Mouse (Mus musculus): ENCODE results near the gene Ralb.

Gene Ralb

DNA sequence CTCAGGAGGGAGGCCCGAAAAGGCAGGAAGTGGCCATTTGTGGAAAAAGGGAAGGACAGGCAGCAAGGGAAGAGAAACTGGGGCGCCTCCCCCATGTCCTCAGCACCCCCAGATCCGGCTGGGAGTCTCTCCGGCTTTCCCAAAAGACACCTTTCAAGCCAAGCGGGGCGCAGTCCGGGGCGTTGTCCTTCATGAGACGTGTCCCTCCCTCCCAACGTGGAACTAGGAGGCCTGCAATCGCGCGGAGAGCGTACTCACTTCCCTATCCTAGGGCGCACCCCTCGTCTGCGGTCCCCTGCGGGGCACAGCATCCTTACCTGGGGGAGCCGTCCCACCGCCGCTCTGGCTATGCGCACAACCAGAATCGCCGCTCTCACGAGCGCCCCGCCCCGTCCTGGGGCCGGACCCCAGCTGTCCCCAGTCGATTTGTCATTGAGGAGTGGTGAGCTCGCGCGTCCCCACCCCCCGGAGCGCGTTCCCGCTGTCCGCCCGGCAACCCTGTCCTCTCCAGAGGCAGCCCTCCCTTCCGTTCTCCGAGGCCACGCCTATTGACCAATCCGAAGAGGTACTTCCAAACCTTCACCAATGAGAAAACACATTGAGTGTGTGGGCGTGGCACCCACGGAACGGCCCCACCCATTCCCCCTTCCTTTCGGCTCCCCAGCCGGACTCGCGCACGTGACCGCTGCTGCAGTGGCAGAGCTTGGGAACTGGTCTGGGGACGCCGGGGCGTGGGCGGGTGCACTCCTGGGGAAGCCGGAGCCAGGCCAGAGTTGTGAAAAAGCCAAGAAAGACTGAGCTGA, at the start of gene Ralb:
Gene Ralb, minus strand, starts transcription at position 535 of the 803 bp plus-strand sequence.
- peak; percentile 84 to 98 for DNase-seq (ENCODE audit: low spot score in 2 of 2)

DNA sequence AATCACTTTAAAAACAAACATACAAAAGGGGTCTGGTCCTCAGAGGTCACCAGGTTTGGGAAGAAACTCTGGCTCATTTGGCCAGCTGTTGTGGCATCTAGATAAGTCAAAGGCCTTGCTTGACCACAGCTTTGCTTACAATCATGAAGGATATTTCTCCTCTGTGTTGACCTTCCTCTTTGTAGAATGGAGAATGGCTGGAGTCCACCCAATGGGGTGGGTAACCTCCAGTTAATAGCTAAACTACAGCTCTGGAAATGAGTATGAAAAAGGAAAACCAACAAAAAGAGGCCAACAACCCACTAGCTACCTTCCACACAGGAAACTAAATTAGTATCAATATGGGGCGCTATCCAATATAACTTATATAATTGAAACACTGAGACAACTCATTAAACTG, 47.1 kb upstream of the Ralb start:
- DNase-seq (ENCODE audit: low spot score in 2 of 2) = no peak

DNA sequence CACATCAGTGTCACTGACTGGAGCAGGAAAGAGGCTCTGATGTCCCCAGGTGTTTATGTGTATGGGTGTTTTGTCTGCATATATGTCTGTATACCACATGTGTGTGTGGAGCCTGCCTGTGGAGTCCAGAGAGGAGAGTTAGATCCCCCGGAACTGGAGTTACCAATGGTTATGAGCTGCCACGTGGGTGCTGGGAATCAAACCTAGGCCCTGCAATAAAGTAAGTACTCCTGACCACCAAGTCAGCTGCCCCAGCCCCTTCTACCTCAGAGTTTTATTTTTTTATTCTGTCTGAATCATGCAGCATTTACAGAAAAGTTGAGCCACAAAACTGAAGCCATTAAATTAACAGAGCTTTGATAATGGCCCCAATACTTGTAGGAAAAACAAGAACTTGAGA, 45.5 kb upstream of the Ralb start:
- DNase-seq (ENCODE audit: low spot score in 2 of 2) = no peak

DNA sequence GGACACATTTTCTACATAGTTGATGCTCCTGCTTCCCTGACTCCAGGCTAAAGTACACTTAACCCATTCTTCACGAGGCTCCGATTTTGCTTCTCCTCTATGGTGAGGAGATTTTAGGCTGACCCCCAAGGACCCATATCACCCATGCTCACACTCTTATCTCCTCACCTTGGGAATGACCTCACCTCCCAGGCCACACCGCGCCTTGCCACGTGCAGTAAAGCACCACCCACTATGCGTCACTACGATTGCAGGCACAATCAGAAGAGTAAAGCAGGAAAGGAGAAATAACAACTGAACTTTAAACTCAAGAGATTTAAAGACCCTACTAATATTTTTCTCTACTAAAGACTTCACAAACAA, 44.7 kb upstream of the Ralb start:
- DNase-seq (ENCODE audit: low spot score in 2 of 2) = no peak

DNA sequence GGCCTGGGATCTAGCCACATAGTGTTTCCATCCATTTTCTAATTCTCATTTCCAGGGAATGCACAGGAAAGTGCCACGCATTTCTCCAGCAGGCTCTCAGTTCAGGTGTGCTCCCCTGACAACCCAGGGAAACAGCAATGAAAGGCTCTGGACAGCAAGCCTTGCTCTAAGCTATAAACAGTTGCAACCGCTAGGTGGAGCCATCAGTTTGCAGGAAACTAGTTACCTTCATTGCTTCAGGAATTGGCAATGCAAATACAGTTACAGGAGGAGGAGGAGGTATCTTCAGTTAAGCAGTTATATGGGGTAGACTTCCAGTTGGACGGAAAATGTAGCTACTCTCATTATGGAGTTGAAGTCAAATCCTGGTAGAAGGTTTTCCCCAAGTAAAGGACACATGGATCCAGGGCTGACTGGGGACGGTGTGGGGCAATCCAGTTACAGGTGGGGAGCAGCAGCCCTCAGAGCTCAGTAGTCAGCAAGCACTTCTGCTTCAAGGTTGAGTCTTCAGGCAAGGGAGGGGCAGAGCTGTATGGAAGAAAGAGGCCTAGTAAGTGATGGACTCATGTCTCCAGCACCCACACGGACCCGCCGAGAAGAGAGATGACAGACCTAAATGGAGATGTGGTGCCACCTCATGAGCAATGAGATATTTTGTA, 44.2 kb upstream of the Ralb start:
- DNase-seq (ENCODE audit: low spot score in 2 of 2) = peak; percentile 66 to 67

DNA sequence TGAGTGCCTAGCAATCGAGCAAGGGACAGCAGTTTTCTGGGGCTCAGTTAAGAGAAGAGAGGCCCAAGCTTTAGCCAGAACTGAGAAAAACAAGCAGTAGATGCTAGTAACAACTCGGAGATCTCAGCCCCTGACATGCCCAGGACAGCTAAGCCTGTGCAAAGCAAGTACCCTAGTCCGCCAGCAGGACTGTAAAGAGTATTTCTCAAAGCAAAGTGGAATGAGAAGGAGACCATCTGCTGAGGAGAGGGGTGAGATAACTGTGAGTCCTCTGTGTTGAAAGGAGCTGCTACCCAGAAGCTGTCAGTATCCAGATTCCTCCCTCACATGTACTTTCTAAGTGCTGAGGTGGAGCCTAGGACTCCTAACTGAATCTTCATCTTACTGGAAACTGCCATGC, 41.9 kb upstream of the Ralb start:
- no peak for DNase-seq (ENCODE audit: low spot score in 2 of 2)

DNA sequence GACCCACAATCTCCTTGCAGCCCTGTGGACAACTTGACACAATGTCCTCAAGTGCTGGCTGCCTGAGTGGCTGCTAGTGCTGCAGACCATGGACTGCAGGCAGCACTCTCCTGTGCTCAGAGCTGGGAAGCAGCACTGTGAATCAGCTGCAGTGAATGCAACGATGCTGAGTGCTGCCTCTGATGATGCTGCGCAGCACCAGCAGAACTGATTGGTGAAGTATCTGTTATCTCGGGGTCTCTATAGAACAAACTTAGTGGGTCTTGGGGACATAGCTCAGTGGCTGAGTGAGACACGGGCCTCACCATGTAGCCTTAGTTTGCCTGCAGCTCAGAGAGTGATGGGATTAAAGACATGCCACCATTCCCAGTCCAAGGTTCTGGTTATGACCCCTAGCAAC, 41.1 kb upstream of the Ralb start:
- DNase-seq (ENCODE audit: low spot score in 2 of 2) = no peak

DNA sequence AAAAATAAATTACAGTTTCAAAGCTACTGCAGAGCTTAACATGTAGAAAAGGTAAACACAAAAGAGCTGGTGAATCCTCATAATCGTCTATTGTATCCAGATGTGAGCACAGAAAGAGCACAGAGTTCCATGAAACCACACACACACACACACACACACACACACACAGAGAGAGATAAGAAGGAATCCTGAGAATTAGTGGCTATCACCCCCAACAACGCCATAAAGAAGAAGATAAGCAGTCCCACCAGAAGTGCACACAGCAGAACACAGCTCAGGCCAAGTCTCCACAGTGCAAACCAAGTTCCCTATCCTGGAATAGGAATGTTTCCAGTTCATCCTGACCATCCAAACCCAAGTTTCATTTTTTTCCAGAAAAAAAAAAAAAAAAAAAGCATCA, 40.6 kb upstream of the Ralb start:
- DNase-seq (ENCODE audit: low spot score in 2 of 2) = no peak

DNA sequence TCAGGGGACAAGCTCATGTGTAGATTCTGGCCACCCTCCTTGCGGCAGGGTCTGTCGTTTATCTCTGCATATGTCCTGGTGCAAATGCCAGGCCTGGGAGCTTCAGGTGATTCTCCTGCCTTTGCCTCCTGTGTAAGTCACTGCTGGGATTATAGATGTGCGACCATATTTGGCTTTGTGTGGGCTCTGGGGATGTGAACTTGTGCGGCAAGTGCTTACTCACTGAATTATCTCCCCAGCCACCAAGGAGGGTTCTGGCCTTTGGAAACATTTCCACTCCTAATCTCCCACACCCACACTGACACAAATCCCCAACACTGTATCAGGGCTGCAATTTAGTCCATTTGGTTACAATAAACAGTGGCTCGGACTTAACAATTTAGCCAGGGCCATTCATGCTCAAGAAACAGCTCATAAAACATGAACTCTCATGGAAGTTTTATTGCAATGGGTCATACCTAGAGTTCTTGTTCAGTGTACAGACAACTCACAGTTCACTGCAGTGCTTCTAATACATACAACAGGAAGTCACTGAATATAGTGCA, 40.1 kb upstream of the Ralb start:
- DNase-seq (ENCODE audit: low spot score in 2 of 2) = no peak

DNA sequence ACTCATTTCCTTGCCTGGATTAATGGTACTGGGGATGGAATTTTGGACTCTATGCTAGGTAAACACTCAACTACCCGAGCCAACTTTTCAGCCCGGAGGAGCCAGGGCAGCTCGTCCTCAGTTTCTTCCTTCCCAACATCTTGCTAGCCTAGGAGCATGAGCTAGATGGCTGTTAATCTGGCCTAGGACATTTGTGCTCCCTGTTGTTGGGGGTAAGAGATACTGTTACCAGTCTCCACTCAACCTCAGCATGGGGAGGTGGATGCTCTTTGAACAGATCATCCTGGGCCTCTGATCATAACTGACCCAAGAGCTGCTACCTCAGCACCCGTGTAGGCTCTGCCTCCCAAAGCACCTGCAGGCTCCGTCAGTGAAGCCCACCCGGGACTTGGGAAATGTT, 38.7 kb upstream of the Ralb start:
- no peak for DNase-seq (ENCODE audit: low spot score in 2 of 2)

DNA sequence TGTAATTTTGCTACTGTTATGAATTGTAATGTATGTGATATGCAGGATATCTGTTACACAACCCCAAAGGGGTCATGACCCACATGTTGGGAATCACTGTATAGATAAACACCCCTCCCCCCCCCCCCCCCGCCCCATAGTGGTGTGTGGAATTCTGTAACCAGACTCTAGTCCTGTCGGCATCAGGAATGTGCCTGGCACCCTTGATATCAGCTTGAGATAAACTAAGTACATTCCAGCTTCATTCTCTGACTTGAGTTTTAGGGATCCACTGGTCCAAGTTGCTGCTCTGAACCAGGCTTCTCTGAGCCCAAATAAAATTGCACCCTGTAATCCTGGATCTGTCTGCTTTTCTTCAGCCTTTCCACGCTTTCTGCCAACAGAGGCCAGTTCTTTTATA, 37.0 kb upstream of the Ralb start:
- DNase-seq (ENCODE audit: low spot score in 2 of 2) = no peak

DNA sequence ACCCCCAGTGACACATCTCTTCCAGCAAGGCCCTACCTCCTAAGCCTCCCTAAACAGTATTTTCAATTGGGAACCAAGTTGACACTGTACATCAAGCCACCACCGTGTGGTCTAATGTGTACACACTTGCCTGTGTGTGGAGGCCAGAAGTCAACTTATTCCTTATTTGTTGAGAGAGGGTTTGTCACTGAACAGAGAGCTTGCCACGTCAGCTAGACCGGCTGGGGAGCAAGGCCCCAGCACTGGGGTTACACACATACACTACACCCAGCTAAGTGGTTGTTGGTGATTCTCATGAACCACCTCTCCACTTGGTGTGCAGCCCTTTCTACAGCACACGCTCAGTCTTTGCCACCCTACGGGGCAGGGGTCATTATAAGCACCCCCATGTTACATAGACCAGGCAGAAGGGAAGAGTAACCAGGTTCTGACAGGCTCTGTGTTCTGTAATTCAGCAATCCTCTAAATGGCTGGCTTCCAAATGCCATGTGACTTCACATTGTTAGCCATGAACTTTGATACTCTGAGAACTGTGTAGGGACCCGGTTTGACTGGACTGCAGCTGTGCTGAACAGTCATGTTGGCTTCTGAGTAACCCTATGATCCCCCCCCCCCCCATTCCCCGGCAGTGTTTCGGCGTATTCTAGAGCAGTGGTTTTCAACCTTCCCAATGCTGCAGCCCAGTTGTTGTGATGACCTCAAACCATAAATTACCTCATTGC, 36.4 kb upstream of the Ralb start:
- DNase-seq (ENCODE audit: low spot score in 2 of 2) = no peak

DNA sequence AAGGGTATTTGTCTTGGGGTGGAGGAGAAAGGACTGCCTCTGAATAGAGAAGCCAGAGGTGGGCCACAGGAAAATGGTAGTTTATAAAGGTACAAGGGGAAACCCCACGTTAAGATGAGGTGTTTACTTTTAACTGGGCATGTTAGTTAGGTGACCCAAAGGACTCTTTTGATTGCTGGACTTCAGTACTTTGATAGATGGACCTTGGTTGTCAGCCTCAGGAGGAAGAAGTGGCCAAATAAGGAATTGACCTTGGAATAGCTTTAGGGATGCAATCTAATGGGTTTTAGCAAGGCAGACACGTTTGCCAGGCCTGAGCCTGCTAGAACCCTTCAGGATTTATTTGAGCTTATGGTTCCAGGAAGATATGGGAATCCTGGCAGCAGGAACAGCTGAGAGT, 34.7 kb upstream of the Ralb start:
- DNase-seq (ENCODE audit: low spot score in 2 of 2) = no peak

DNA sequence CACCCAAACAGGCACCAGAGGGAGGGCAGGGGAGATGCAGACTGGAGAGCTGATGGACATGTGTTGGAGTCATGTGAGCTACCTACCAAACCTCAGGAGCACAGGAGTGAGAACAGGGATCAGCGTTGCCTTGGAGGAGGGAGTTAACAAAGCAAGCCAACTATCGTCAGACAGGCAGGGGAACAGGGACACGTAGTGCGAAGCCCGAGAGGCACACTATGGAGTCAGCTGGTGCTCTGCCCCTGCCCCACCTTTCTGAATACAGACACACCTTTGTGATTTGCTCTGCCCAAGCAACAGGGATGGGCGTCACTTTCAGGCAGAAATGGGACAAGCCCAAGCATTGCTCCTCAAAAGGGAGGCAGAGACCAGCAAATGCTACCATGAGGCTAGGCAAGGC, 33.1 kb upstream of the Ralb start:
- peak in 1 of 2 experiments; percentile 16 for DNase-seq (ENCODE audit: low spot score in 2 of 2)

DNA sequence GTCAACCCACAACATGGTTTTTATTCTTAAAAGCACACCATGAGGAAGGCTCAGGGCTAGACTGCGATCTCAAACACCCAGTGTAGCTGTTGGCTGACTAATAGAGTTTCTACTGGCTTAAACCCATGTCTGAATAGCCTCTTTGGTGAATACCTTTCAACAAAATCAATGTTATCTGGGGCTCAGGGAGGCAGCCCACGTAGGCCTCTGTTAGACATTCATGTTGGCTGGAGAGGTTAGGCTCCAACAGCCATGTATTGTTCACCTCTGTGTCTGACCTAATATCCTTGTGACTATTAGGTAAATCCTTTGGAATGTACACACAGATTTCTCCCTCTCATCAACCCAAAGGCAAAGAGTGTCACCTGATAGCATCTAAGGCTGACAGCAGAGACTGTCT, 31.5 kb upstream of the Ralb start:
- no peak for DNase-seq (ENCODE audit: low spot score in 2 of 2)

DNA sequence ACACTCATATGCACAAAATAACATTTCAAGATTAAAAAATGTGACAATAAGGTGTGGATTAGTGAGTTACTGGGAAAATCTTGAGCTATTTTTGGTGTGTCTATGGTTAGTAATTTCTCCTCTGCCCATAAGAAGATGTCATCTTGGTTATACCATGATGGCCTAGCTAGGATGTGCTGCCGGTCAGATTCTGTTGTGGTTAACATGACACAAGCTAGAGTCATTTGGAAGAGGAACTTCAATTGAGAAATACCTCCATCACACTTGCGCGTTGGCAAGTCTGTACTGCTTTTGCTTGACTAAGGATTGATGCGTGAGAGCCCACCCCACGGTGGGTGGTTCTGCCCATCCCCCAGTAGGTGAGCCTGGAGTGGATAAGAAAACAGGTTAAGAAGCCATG, 29.7 kb upstream of the Ralb start:
- DNase-seq (ENCODE audit: low spot score in 2 of 2) = no peak

DNA sequence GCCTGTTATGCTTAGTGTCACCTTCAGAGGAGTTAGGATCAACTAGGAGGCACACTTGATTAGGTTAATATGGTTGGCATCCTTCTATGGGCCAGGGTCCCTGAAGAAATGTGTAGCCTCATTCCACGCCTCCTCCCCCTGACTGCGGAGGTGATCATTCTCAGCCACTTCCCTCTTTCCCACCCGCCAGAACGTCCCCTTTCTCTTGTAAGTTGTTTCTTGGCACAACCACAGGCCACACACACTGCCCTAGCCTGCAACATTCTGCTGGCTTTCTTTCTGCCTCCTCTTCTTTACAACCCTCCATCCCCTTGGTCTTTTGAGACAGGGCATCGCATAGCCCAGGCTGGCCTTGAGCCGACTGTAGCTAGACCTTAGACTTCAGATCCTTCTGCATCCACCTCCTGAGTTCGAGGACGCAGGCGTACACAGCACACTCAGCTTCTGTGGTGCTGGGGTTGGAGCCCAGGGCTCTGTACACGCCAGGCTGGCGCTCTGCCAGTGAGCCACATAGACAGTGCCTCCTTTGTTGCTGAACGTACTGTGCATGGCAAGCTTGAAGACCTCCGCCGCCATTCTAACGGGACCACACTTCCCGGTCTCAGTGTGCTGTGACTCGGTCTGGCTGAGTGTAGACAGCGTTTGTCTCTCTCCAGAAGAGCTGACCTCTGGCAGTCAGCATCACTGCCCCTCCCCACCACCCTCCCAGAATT, 28.7 kb upstream of the Ralb start:
- no peak for DNase-seq (ENCODE audit: low spot score in 2 of 2)

DNA sequence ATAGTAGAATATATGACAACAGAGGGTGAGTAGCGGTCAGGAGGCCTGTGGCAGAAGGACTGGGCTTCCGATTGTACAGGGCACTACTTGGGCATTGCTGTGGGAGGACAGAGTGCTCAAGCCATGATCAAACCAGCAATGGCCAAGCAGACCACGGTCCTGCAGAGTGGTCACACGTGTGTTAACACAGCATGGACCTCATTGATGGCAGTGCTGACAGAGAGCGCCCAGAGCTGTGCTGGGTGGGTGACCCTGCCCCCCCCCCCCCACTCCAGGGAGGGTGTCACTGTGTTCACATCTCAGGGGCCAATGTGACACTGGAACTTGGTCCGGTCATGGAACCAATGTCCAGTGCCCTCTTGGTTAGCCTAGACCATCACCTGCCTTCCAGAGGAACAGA, 27.6 kb upstream of the Ralb start:
- no peak for DNase-seq (ENCODE audit: low spot score in 2 of 2)

DNA sequence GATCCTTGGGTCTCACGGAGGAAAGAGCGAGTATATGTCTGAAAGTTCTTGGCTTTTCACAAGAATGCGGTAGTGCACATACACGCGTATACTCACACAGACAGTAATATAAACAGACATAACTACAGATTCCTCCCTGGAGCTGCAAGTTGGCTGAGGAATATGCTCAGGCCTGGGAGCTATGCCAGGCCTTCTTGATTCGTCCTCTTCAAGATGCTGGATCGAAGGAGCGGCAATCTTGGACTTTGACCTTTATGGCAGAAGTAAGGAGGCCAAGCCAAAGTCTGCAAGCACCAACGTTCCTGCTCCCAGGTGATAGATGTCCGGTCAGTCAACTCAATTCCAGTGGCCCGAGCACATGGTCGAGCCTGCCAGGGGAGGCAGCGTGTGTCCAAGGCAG, 26.3 kb upstream of the Ralb start:
- no peak for DNase-seq (ENCODE audit: low spot score in 2 of 2)

DNA sequence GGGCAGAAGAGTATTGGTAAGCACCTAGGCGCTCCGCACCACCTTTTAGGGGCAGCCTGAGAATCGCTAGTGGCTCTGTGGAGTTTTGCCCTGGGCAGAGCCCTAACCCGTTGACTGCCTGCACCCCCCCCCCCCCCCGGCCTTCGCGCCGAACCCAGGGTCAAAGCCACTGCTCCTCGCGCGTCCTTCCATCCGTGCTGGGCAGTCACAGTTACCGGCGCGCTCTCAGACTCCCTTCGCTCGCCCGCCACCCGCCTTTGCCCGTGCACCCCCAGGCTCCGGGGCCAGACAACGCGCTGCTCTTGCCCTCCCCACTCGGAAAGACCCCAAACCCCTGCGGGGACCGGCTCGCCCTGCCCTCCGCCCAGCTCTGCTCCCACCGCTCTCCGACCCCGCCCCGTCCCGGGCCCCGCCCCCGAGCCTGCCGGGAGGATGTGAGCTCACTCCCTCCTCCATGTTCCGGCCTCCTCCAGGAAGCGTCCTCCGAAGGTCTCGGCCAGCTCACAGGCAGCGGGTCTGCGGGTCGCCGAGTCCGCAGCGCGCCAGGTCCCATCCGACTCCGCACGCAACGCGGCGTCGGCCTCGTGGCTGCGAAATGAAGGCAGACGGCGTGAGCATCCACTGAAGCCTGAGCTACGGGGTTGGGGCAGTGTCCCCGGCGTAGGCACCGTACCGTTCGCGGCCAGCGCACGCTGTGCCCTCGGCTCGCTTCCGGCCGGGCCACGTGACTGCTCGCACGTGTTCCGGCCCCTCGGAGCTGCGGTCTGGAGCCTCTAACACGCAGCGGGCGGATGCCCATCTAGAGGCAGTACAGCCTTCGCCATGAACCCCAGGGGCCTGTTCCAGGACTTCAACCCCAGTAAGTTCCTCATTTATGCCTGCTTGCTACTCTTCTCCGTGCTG, 21.3 kb upstream of the Ralb start, which contains the start of gene Tmem185b:
Gene Tmem185b, plus strand, starts transcription at position 472 of the 903 bp plus-strand sequence.
- peak; percentile 90 to 97 for DNase-seq (ENCODE audit: low spot score in 2 of 2)

DNA sequence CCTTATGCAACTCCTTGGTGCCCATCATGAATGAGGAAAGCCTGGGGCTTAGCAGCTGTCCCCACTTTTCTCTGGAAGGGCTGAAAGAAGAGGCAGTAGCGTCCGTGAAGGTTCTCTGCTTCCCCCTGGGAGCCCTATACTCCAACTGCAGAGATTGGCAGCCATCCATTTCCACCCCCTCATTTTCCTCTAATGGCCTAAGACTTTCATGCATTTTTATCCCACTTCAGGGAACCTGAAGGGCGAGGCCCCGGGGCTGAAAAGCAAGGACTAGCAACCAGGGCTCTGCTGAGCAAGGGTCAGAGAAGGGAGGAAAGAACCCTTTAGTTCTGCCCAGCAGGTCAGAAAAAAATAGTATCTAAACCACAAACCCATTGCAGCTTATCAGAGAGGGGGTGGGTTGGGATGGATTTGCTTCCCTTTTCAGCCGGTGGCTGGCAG, 20.4 kb upstream of the Ralb start:
- DNase-seq (ENCODE audit: low spot score in 2 of 2) = no peak

Measured in urinary bladder, adult 18-20 months (tissue).